Mouse (Mus musculus): ENCODE measurements at regions not wholly inside any gene's neighbourhood (a gene's known extent, or its start where the extent isn't known, plus 50 kb on each side); places are given as distances from the start of the nearest gene placed in this dataset.

DNA sequence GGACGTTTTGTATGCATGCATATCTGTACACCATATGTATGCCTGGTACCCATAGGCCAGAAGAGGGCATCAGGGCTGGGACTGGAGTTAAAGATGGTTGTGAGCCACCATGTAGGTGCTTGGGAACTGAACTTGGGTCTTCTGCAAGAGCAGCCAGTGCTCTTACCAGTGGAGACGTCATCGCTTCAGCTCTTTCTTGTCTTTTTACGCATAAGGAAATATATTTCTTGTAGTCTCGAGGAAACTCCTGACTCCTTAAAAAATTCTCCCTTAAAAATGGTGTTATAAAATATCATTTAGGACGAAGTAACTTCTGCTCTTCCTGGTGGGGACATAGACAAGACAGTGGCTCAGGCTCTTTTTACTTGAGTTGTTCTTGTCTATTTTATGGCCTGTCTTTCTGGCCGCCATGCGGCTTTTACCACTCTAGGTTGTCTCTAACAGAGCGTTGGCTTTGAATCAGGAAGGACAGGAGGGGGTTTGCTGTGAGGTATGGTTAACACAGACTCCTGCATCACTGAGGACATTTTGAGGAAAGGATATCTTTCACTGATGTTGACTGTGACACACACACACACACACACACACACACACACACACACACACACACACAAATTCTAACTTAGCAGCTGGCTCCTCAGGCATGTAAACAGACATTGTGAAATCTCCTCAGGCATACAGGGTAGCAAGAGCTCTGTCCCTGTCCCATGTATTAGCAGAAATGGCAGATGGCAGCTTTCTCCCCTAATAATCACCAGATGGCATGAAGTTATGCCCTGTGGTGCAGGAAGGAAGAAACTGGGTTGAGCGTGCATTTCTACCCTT, 85.2 kb downstream of the Rsl24d1 start:
- TF ChIP-seq POLR2A (IDR thresholded peaks at IDR 0.05; ENCODE audit: borderline replicate concordance, extremely low read depth, low read depth, low read length) (no peak), CTCF (IDR thresholded peaks at IDR 0.05; ENCODE audit: insufficient read depth, low read length) (no peak)

All from lung, adult 2 months (tissue).